Mouse (Mus musculus) c-Kit-positive CD71-positive TER-119-positive erythroid progenitor cells, embryonic 14.5 days (primary cell): ENCODE measurements around the gene Ubash3b.

ENCODE experiments used
- DNase-seq: peaks from one replicate; pipeline ENCODE4 v3.0.0-alpha.2; 2013; ENCODE audit warnings: low spot score

The Ubash3b gene

GRCm38 (mm10) chr9:41050331-41051079 is 111.0 kb downstream of the Ubash3b start:
- no peak for DNase-seq

GRCm38 (mm10) chr9:41049282-41049681 is 112.2 kb downstream of the Ubash3b start:
- DNase-seq: no peak

- no peak for DNase-seq
These were observed 112.7 kb downstream of the Ubash3b start for GRCm38 (mm10) chr9:41048820-41049219.

GRCm38 (mm10) chr9:41048216-41048615 is 113.3 kb downstream of the Ubash3b start:
- DNase-seq: no peak

- no peak for DNase-seq
These were observed 113.8 kb downstream of the Ubash3b start for GRCm38 (mm10) chr9:41047654-41048053.

- DNase-seq: peak; percentile 85
These were observed 116.9 kb downstream of the Ubash3b start for GRCm38 (mm10) chr9:41044626-41045025.

- DNase-seq: no peak
These were observed 117.9 kb downstream of the Ubash3b start for GRCm38 (mm10) chr9:41043641-41044040.

GRCm38 (mm10) chr9:41041404-41041803 is 120.1 kb downstream of the Ubash3b start:
- DNase-seq: no peak

- DNase-seq: no peak
These were observed 123.3 kb downstream of the Ubash3b start for GRCm38 (mm10) chr9:41038150-41038664.

GRCm38 (mm10) chr9:41031590-41032489 is 129.7 kb downstream of the Ubash3b start:
- DNase-seq: no peak

GRCm38 (mm10) chr9:41029827-41030226 is 131.7 kb downstream of the Ubash3b start:
- no peak for DNase-seq

- peak; percentile 65 for DNase-seq
These were observed 133.0 kb downstream of the Ubash3b start for GRCm38 (mm10) chr9:41028470-41028869.

- DNase-seq: no peak
These were observed 139.8 kb downstream of the Ubash3b start for GRCm38 (mm10) chr9:41021690-41022089.

- no peak for DNase-seq
These were observed 141.0 kb downstream of the Ubash3b start for GRCm38 (mm10) chr9:41020486-41020885.

GRCm38 (mm10) chr9:41014512-41014911 is 147.0 kb downstream of the Ubash3b start:
- no peak for DNase-seq

- DNase-seq: no peak
These were observed 149.0 kb downstream of the Ubash3b start for GRCm38 (mm10) chr9:41012456-41012855.

- DNase-seq: no peak
These were observed 149.7 kb downstream of the Ubash3b start for GRCm38 (mm10) chr9:41011512-41012436.

- no peak for DNase-seq
These were observed 153.7 kb downstream of the Ubash3b start for GRCm38 (mm10) chr9:41007785-41008184.

GRCm38 (mm10) chr9:41004415-41004814 is 157.1 kb downstream of the Ubash3b start, which contains the start of gene Crtam:
TSS of gene Crtam (minus strand) at chr9:41004628.
- no peak for DNase-seq

- DNase-seq: no peak
These were observed 164.2 kb downstream of the Ubash3b start for GRCm38 (mm10) chr9:40997116-40997779.

- no peak for DNase-seq
These were observed 167.4 kb downstream of the Ubash3b start for GRCm38 (mm10) chr9:40994075-40994474.
